Mouse (Mus musculus): ENCODE measurements around the gene Acad11.

DNA sequence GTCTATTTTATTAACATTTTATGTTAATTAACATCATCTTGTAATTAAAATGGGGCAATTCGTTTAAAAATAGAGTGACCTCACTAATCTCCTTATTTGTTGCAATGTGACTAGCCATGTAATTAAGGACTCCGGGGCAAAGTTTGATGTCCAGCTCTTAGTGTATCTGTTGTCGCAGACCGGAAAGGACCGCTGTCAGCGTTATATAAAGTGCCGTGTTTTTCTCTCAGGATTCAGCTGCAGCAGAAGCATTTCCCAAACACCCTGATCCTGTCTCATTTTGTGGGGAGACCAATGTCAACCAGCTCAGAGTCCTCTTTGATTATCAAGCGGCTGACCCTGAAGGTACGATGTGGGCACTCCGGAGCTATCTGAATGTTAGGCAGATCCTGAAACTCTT, 42.2 kb upstream of the Acad11 start:
- TF ChIP-seq POLR2A (IDR thresholded peaks at IDR 0.05; ENCODE audit: extremely low read depth, insufficient read depth, low read length) (no peak), CTCF (IDR thresholded peaks at IDR 0.05; ENCODE audit: extremely low read depth, insufficient read depth, low read length) (no peak)

Measured in cortical plate, adult 2 months (tissue).